Mouse (Mus musculus) gastrocnemius, postnatal 36 days (tissue): Measurements from ENCODE around the gene AC170998.1. TPM values are rescaled to one million over a fixed set of nuclear protein-coding genes. Genes with fewer than 3 reads are reported as not detected.

Experiments used
- DNase-seq, 2 experiments: peaks; one replicate each; pipeline ENCODE4 v3.0.0; 2022
- intact Hi-C: fragments of 180-260 bp; cut with DNase I; formaldehyde crosslinking; loops from one replicate; pipeline ENCODE4 v1.15.1; 2025
- long read RNA-seq, 2 experiments: library from polyadenylated mRNA; stranded (forward); transcript quantifications; one replicate each; pipeline ENCODE4 v2.0.0; 2021
- total RNA-seq, 2 experiments: library from RNA; stranded (reverse); gene quantifications; 2 replicates each; pipeline ENCODE4 v1.2.3; 2021

Gene AC170998.1
- 1 to 10 TPM in 1 of 2 experiments, under 1 TPM in 1; 0.74 to 1.1 TPM for total RNA-seq
- long read RNA-seq, experiment 1 = 0 reads
- long read RNA-seq, experiment 2 = 0 reads

- no peak for DNase-seq
- intact Hi-C loops = no loop called here
Measured at GRCm38 (mm10) chr17:28725783-28726182, at the start of gene AC170998.1. AC170998.1 (plus strand) TSS chr17:28726083.

- intact Hi-C loops = no loop called here
- no peak for DNase-seq
Measured at GRCm38 (mm10) chr17:28682311-28683084, 43.4 kb upstream of the AC170998.1 start.

GRCm38 (mm10) chr17:28683601-28684000, 42.3 kb upstream of the AC170998.1 start:
- intact Hi-C loops = no loop called here
- no peak for DNase-seq

DNA sequence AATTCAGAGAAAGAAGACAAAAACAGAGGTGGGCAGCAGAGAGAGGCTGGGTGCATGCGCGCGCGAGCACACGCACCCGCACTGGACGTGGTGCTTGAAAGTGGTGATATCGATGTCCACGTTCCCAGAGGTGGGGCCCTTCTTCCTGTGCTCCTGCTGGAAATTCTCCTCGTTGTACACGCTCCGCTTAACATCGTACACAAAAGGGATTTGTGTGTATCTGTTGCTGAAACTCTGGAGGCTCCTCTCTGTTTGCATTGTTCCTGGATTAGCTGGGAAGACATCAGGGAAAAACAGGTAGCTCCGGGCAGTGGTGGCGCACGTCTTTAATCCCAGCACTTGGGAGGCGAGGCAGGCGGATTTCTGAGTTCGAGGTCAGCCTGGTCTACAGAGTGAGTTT, 41.3 kb upstream of the AC170998.1 start:
- no peak for DNase-seq
- intact Hi-C loops = loop anchor here (5.0 kb wide), 2 partner anchors 78 to 243 kb away; no protein-coding TSS in a partner anchor

GRCm38 (mm10) chr17:28687354-28687753, 38.5 kb upstream of the AC170998.1 start:
- DNase-seq = no peak
- intact Hi-C loops = loop anchor here (5.0 kb wide), 2 partner anchors 75 to 240 kb away; no protein-coding TSS in a partner anchor

- no peak for DNase-seq
- intact Hi-C loops = loop anchor here (5.0 kb wide), 4 partner anchors 53 to 238 kb away; partner anchors contain the start of gene Brpf3
Measured at GRCm38 (mm10) chr17:28689586-28690283, 36.1 kb upstream of the AC170998.1 start, which contains the start of gene Slc26a8. Slc26a8 (minus strand) TSS chr17:28690233.

GRCm38 (mm10) chr17:28690776-28691686, 34.9 kb upstream of the AC170998.1 start, which contains the start of gene Mapk14:
Mapk14 (plus strand) TSS chr17:28691329.
- intact Hi-C loops = loop anchor here (5.0 kb wide), 2 partner anchors 51 to 111 kb away; partner anchors contain the start of gene Brpf3
- DNase-seq = peak; percentile 98 to 100

- DNase-seq = peak; percentile 43 to 45
Measured at GRCm38 (mm10) chr17:28691687-28692340, 34.1 kb upstream of the AC170998.1 start.

DNA sequence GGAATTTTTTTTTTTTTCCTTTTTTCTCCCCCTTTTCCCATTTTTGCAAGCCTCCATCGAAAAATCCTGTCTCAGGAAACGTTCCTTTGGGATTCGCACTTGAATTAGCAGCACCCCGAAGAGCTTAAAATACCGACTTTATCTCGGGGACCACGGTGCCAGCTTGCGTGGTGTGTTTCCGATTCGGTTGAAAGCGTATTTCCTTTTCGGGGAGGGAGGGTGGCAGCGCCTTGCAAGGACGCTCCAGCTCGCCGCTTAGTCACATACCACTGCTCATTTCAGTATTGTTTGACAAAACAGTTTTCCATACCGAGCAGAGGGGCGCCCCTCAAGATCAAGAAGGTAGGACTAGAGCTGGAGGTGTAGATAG, 33.6 kb upstream of the AC170998.1 start:
- intact Hi-C loops = loop anchor here (5.0 kb wide), 2 partner anchors 50 to 110 kb away; partner anchors contain the start of gene Brpf3
- DNase-seq = peak in 1 of 2 experiments; percentile 19

More at GRCm38 (mm10) chr17:28691687-28692340, 34.1 kb upstream of the AC170998.1 start:
- intact Hi-C loops = loop anchor here (5.0 kb wide), 2 partner anchors 50 to 110 kb away; partner anchors contain the start of gene Brpf3

- DNase-seq = no peak
- intact Hi-C loops = loop anchor here (5.0 kb wide), 2 partner anchors 49 to 109 kb away; partner anchors contain the start of gene Brpf3
Measured at GRCm38 (mm10) chr17:28693086-28693485, 32.8 kb upstream of the AC170998.1 start.

- DNase-seq = no peak
- intact Hi-C loops = loop anchor here (5.0 kb wide), 2 partner anchors 48 to 108 kb away; partner anchors contain the start of gene Brpf3
Measured at GRCm38 (mm10) chr17:28694078-28694477, 31.8 kb upstream of the AC170998.1 start.

- intact Hi-C loops = loop anchor here (5.0 kb wide), 2 partner anchors 47 to 107 kb away; partner anchors contain the start of gene Brpf3
- DNase-seq = no peak
Measured at GRCm38 (mm10) chr17:28694832-28695231, 31.1 kb upstream of the AC170998.1 start.

GRCm38 (mm10) chr17:28696641-28697040, 29.2 kb upstream of the AC170998.1 start:
- no peak for DNase-seq
- intact Hi-C loops = no loop called here

GRCm38 (mm10) chr17:28697290-28698195, 28.3 kb upstream of the AC170998.1 start:
- DNase-seq = no peak
- intact Hi-C loops = no loop called here

DNA sequence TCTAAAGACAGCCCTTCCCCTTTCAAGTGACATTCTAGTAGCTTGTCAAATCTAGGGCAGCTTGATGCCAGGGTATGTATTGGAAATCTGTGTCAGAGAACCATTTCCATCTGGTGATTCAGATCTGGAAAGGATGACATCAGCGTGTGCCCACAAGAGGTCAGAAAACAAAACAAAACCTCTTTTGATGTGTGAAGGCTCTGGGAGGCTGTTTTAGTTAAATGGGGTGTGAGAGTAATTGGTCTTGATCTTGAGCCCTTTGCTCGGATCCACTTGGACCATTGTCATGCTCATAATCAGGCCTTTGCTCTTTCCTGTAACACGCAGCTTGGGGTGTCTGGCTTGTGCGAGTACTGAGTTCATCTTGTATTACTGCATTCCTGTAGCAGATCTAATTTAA, 27.6 kb upstream of the AC170998.1 start:
- DNase-seq = no peak
- intact Hi-C loops = no loop called here

DNA sequence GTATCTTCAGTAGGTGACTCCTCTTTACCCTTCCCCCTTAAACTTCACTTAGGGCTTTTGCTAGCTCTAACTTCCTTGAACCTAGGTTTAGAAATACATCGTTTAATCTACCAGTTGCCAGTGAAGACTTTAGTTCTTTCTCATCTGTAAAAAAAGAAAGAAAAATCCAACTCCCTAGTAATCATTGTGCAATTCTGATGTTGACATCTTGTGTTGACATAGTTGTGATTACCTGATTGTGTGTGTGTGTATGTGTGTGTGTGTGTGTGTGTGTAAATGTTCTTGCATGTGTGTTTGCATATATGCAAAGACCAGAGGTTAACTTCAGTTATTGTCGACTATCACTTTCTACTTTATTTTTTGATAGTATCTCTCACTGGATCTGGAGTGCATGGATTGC, 27.2 kb upstream of the AC170998.1 start:
- DNase-seq = no peak
- intact Hi-C loops = no loop called here

GRCm38 (mm10) chr17:28699789-28700188, 26.1 kb upstream of the AC170998.1 start:
- DNase-seq = no peak
- intact Hi-C loops = no loop called here

GRCm38 (mm10) chr17:28701171-28701570, 24.7 kb upstream of the AC170998.1 start:
- intact Hi-C loops = no loop called here
- DNase-seq = no peak
